Mouse (Mus musculus) left cerebral cortex, adult 8-10 months (tissue): ENCODE measurements around the gene St3gal4. TPM values are rescaled to one million over a fixed set of nuclear protein-coding genes. Genes with fewer than 3 reads are reported as not detected.

Experiments used
- DNase-seq, 2 experiments: peaks; one replicate each; pipeline ENCODE4 v3.0.0; 2022; ENCODE audit warnings: low spot score in 2 of 2
- total RNA-seq, 4 experiments: library from RNA; stranded (reverse); gene quantifications; 2 replicates each; pipeline ENCODE4 v1.2.4; 2022

The St3gal4 gene
- total RNA-seq, 4 experiments from 2014 or later, result 26.5 to 30.4 (median 28.9) TPM

- DNase-seq, result no peak
Observed at GRCm38 (mm10) chr9:35107396-35107795, 11.7 kb downstream of the St3gal4 start.

DNA sequence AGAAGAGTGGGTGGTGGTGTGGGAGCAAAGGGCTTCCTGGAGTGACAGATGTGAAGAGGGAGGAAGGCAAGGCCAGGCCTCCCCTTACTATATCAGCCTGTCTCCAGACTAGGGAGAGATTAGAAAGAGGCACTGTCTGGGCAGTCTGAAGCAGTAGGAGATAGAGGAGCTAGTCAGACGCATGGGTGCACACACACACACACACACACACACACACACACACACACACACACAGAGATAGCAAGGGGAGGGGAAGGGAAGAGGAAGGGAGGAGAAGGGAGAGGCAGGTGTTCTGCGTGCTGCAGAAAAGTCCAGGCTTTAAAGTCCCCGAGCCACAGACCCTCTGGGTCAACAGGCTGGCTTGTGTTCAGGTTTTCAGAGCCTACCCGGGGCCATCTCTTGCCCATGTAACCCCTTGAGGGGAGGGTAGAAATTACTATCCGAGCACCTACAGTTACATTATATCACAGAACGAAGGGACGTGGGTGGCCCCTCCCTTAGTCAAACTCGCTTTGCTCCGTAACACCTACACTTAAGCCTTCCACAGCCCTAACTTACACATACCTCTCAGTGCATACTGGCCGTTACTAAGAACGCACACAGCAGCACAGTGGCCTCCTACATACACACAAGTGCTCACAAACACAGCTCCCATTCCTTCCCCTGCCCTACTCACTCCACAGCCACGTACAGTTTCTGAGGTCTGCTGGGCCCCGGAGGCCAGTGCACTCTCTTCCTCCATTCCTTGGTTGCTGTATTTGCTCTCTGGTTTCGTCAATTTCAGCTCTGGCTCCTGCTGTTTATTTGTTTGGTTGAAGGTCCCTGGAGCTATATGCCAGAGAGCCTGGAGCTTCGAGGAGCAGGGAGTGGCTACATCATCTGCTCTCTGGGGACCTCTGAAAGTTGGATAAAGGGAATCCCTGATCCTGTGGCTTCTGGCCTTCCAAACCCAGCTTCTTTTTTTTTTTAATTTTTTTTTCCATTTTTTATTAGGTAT, 12.9 kb downstream of the St3gal4 start:
- no peak for DNase-seq

DNA sequence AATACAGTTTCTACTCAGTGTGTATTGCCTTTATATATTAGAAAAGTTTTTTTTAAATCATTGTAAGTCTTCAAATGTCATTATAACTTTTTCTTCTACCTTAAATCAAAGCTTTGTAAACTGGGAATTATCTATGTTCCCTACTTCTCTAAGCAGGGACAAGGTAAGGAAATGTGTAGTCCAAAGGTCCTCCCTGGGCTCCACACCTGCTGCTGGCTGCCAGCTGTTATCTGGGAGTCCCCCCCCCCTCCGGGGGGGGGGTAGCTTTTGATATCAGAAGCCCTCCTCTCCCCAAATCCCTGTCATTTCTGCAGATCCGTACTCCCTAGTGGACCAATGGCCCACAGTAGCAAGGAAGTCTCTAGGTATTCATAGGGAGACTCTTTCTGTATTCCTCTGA, 13.6 kb downstream of the St3gal4 start:
- no peak for DNase-seq

GRCm38 (mm10) chr9:35104711-35105110, 14.4 kb downstream of the St3gal4 start:
- DNase-seq, result no peak

- peak in 1 of 2 experiments; percentile 0 for DNase-seq
Observed at GRCm38 (mm10) chr9:35098762-35099161, 20.3 kb downstream of the St3gal4 start.

GRCm38 (mm10) chr9:35097901-35098300, 21.2 kb downstream of the St3gal4 start:
- DNase-seq, result peak in 1 of 2 experiments; percentile 0

DNA sequence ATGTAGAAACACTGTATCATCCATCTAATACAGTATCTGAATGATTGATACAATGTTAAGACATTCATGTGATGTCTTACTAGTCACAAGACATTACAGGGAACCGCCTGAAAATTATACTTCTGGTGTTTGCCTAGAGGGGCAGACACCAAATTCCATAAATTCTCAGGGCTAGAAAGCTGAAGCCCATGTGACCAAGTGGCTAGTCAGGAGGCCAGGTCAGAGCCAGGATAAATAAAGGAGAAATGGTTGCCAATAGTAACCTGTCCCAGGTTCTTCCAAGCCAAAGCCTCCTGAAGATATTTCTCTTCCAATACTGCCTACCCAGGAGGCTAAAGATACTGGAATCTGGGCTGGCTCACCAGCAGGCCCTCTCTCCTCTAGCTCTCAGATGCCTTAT, 23.3 kb downstream of the St3gal4 start:
- DNase-seq, result no peak

DNA sequence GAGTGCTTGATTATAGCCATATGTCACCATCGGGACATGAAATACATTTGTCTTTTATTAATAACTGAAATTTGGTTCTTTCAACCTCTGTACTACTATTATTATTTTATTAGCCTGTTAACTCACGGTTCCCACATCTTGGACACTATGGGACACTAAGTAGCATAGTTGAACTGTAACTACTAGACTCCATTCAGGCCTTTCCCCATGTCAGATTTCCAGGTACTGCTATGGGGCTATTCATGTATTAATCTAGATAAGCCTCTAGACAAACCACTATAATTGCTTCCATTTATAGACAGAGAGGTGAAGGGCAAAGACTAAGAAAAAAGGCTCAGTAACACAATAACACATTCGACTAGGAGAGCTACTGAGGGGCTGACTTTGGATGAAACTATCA, 25.7 kb downstream of the St3gal4 start:
- no peak for DNase-seq

GRCm38 (mm10) chr9:35092904-35093303, 26.2 kb downstream of the St3gal4 start:
- DNase-seq, result no peak

DNA sequence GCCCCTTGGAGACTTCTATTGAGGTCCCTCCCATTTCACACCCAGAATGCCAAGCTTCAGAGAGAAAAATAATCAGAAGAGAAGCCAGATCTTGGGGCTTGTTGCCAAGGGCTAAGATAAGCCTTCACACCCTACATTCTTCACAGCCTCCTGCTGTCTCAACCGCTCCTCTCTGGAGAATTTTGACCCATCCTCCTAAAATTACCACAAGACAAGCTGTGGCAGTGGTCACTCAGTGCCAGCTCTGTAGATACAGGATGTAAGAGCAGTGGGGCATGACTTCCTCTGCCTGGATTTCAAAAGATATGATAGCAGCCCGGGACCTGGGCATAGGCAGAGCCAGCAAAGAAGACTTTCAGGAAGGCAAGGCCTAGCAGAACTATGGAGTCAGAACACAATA, 57.6 kb downstream of the St3gal4 start:
- DNase-seq, result peak in 1 of 2 experiments; percentile 6

- peak in 1 of 2 experiments; percentile 3 for DNase-seq
Observed at GRCm38 (mm10) chr9:35059881-35060280, 59.2 kb downstream of the St3gal4 start.

GRCm38 (mm10) chr9:35058596-35059354, 60.3 kb downstream of the St3gal4 start:
- peak in 1 of 2 experiments; percentile 3 for DNase-seq

GRCm38 (mm10) chr9:35058186-35058585, 60.9 kb downstream of the St3gal4 start:
- DNase-seq, result peak in 1 of 2 experiments; percentile 1

DNA sequence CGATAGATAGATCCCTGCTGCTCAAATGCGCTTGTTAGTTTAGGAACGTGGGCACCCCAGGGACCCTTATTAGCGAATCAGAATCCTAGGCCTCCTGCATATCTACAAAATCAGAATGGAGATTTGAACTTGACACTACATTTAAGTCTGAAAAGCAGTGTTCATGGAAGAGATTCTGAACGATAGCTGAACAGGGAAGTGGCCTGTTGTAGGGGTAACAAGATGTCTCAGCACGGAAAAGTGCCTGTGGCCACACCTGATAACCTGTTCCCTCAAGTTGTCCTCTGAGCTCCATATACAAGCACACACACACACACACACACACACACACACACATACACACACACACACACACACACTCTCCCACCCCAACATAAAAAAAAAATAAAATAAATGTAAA, 61.4 kb downstream of the St3gal4 start:
- peak in 1 of 2 experiments; percentile 0 for DNase-seq

- DNase-seq, result no peak
Observed at GRCm38 (mm10) chr9:35056611-35057010, 62.5 kb downstream of the St3gal4 start.

DNA sequence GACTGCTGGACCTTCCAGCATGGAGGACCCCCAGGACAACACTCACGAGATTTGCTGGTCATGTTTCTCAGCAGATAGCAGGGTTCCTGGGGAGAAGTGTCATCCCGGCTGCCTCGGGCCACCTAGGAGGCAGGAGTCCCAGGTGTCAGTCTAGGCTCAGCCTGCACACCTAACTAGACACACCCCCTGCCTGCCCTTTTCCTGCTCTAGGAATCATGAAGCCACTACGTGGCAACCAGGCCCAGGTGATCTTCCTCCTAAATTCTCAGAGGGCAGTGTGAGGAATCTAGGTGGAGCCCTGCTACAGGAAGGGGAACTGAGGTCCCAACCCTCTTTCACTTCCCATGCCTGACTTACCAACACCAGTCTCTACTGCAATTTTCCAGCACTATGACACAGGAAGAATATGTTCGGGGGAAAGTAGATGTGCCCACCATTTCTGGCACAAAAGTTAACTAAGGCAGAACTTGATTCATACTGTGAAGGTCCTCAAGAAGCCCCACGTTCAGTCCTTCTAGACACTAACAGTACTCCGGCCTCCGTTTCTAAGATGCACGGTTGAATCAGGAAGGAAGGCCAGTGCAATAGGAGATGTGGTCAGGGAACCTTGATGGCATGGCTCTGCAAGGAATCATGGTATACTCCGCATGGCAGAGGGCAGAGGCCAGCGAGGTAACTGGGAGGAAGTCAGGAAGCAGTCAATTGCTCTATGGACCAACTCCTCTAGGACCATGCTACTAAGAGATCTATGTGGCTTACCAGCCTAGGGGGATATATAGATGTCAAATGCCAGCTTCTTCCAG, 63.3 kb downstream of the St3gal4 start:
- DNase-seq, result peak in 1 of 2 experiments; percentile 2

- DNase-seq, result peak in 1 of 2 experiments; percentile 14
Observed at GRCm38 (mm10) chr9:35053669-35054068, 65.4 kb downstream of the St3gal4 start.

GRCm38 (mm10) chr9:35053081-35053480, 66.0 kb downstream of the St3gal4 start:
- DNase-seq, result peak; percentile 1 to 3

GRCm38 (mm10) chr9:35052671-35053070, 66.4 kb downstream of the St3gal4 start:
- peak in 1 of 2 experiments; percentile 0 for DNase-seq

DNA sequence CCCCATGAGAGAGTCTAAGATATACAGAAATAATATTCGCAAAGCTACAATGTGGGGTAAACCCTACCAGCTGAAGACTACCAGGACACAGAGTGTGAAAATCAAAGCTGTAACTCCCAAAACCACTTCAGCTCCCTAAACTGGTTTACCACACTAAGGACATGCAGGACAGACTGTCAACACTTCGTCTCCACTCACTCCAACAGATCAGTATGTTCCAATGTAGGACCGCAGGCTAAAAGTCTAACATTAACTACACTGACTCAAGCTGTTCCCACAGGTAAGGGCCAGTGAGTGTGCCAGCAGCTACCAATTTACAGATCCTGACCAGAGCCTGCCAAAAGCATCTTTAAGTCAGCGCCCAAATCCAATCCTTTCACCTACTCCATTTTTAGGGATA, 67.4 kb downstream of the St3gal4 start:
- DNase-seq, result peak; percentile 0 to 3
